Mouse (Mus musculus) spleen, postnatal 36 days (tissue): ENCODE data around the gene Olfr1385.
"Not testable (repeated sequence)": the region's sequence is repeated elsewhere in the genome, so short reads cannot be mapped to it uniquely, and the experiment has no call there.

Experiments used
- DNase-seq, 2 experiments: peaks; one replicate each; pipeline ENCODE4 v3.0.0; 2022; ENCODE audit warnings: low spot score in 2 of 2, mixed read lengths in 1 of 2

The Olfr1385 gene

DNA sequence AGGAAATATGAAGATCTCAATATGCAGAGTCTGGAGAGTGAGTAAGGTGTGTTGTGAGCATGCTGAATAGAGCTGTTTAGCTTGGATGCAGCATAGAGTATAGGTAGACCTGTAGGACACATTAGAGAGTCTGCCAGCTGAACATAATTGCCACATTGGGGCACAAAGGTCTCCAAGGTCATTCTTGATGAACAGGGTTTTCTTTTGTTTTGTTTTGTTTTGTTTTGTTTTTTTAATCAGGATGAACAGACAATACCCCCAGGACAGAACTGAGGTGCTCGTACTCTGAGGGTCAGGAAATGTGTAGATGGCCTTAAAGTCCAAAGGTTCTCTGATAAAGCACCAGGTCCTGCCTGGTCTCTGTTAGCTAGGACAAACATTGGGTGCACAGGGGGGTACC, at the start of gene Olfr1385:
Gene Olfr1385, plus strand, starts transcription at position 301 of the 400 bp plus-strand sequence.
- DNase-seq, result not testable (repeated sequence)

DNA sequence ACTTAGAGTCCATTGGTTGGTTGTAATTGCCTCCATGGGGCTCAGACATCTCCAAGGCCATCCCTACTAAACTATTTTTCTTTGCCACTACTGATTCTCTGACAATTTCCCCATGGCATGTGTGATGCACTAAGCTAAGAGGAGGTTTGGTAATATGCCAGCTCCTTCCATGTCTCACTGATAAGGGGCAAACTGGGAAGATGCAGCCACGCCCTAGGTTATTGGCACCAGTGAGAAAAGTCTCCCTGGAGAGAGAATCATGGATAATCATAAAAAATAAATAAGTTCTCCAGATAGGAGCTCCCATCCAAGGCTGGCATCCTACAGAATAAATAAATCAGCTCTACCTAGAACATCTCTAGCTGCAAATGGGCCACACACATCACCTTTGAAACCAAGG, 33.8 kb upstream of the Olfr1385 start, which contains the start of gene Olfr1387:
Gene Olfr1387, plus strand, starts transcription at position 301 of the 400 bp plus-strand sequence.
- DNase-seq, result no peak

DNA sequence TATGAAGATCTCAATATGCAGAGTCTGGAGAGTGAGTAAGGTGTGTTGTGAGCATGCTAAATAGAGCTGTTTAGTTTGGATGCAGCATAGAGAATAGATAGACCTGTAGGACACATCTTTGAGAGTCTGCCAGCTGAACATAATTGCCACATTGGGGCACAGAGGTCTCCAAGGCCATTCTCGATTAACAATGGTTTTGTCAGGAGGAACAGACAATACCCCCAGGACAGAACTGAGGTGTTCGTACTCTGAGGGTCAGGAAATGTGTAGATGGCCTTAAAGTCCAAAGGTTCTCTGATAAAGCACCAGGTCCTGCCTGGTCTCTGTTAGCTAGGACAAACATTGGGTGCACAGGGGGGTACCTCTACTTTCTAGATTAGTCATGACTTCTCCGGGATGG, 24.1 kb upstream of the Olfr1385 start, which contains the start of gene Olfr1386:
Gene Olfr1386, plus strand, starts transcription at position 301 of the 400 bp plus-strand sequence.
- not testable (repeated sequence) for DNase-seq

DNA sequence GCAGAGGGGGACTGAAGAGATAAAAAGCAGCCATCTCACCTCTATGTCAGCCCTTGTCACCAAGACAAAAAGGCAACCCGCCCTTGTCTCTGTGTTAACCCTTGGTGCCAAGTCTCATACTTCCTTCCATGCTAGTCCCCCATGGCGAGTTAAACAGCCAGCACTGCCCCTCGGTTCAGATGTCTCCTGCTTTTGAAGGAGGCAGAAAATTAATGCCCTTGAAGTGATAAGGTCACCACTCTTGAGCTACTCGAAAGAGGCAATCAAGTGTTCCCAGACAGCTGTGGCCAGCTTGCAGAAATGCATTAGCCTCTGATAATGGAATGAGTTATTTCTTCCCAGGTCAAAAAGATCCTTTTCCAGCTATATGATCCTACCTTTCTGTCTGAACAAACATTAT, 2.9 kb upstream of the Olfr1385 start:
- no peak for DNase-seq

DNA sequence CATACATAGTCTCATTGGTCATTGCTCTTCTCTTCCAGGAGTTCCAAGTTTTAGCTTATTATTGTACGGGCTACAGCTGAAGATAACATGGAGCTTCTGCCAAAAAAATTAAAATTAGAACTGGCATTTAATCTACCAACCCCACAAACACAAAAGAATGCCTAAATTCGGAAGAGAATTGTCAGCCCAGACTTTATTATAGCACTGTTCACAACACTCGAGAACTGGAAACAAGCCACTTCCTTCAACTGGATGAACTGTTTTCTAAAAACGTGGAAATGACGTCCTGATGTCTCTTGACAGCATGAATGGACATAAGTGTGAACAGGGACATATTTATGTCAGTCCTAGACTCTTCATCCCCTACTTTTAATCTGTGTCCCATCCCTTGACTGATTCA, 29.2 kb downstream of the Olfr1385 start:
- no peak for DNase-seq

DNA sequence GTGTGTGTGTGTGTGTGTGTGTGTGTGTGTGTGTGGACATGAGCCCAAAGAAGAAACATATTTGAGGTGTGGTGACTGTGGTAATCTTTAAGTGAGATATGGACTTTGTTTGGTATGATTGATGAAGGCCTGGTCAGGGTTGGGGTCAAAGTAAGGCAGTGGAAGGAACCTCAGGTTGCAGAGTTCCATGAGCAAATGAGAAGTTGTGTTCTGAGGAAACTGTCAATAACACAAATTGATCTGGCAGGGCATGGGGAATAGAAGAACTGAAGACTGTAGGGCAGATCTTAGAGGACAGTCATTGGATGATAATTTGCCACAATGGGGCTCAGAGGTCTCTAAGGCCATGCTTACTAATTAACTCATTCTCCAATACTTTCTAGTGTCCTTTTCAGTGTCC, 30.5 kb downstream of the Olfr1385 start, which contains the start of gene Olfr1383:
Gene Olfr1383, plus strand, starts transcription at position 301 of the 400 bp plus-strand sequence.
- no peak for DNase-seq

DNA sequence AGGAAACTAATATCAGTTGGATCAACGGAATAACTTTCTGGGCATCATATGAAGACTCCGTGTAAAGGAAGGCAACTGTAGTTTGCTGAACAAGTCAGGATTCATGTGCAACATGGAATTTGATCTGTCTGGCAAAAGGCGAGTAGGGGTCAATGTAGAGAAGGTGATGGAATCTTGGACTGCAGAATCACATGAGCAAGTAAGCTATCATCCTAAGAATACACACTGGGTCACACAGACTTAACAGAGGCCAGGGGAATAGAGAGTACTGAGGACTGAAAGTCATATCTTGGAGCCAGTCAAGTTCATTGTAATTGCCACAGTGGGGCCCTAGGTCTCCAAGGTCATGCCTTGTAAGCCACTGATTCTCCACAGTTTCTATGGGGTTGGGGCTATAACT, 39.1 kb downstream of the Olfr1385 start, which contains the start of gene Olfr1382:
Gene Olfr1382, plus strand, starts transcription at position 301 of the 400 bp plus-strand sequence.
- no peak for DNase-seq

DNA sequence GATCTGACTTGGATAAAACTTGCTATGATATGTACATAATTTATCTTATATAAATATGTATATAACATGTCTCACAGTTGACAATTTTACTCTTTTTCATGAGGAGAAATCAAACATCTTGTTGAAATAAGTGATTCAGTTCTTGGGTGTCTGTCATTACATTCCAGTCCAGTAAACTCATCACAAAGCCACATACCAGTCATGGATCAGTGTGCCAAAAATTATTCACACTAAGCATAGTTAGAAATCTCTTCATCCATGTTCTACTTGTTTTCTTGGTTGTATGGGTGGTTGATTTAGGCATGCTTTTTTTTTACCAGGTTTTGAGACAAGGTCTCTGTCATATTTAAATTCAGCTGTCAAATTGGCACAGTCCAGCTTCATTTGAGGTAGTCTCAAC, 43.9 kb downstream of the Olfr1385 start:
- DNase-seq, result no peak

DNA sequence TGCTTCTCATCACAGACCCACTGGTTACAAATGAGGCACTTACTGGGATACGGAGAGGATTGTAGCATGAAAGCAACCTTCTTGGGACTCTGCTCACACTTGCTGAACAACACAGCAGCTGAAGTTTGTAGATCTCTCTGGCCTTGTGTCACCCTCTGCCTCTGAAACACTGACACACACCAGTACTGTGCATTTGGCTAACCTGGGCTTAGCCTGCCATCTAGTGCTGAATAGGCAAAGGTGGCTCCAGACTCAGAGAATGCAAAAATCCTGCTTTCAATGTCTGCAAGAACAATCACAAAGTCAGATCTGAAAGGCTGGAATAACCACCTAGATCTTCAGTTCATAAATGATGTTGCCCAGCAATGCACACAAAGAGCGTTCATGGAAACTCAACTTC, 47.8 kb downstream of the Olfr1385 start:
- not testable (repeated sequence) for DNase-seq

DNA sequence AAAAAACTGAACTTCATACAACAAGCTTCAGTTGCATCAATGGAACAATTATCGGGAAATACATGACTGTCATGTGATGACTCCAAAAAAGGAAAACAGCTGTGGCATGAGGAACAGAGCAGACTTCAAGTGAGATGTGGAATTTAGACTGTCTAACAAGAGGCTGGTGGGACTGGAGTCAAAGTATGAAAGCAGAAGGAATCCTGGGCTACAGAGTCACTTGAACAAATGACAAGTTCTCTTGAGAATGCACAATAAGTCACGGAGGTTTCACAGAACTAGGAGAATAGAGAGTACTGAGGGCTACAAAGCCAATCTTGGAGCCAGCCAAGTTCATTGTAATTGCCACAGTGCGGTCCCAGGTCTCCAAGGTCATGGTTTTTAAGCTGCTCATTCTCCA, 54.3 kb downstream of the Olfr1385 start, which contains the start of gene Olfr1381:
Gene Olfr1381, plus strand, starts transcription at position 301 of the 400 bp plus-strand sequence.
- not testable (repeated sequence) for DNase-seq
